ENCODE assay signal across 8 mouse cellular contexts in the genomic region with DNA sequence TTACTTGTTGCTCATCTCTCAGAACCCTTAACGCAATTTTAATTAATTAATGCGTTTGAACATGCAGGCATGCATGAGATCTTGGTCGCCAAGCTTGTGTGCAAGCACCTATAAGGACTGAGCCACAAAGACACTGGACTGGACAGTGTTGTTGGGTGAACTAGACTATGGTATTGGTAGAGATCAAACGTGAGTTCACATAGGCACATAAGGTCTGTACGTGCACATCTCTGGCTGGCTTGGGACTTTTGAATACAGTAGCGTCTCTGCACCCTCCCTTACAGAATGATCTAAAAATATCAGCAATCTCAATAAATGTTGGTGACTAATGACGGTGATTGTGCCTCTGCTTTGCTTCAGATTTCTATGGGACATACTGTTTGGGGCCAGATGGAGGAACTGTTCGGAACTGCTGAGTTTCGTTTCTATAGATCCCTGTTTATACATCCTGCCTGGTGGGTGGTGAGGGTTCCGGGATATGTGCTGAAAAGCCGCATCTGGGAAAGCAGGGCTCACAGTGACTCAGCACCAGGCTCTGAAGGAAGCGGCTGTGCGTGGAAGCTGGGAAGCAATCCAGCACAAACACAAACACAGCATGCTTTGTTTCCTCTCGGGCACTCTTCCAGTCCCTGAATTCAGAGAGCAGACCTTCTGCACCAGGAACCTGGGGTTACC. TPM values are rescaled to one million over a fixed set of nuclear protein-coding genes. Genes with fewer than 3 reads are reported as not detected.
DNase-seq lines count a peak whose midpoint lies in the region; ATAC-seq lines count a peak whose summit lies in the region.

No protein-coding gene starts in this region.

- no peaks in the 10 kb centered on the region for H3K27me3 ChIP-seq in intestine, embryonic 14.5 days (replicated peaks; ENCODE audit: control insufficient read depth, insufficient read depth, low read length)

- no peak overlapping the region for H3K9ac ChIP-seq in intestine, embryonic 14.5 days (ENCODE audit: low read length)

- H3K4me3 ChIP-seq in intestine, embryonic 14.5 days (ENCODE audit: low read depth, low read length) = no peak overlapping the region

- peaks cover 6% of the 10 kb centered on the region; the same call in 1 of the 2 replicates for H3K4me1 ChIP-seq in intestine, embryonic 14.5 days (replicated peaks; ENCODE audit: control insufficient read depth, insufficient read depth, low read length)

- peak; percentile 71 for ATAC-seq in intestine, embryonic 14.5 days (replicated peaks; ENCODE audit: low FRiP score, low TSS enrichment, low read depth)
- ATAC-seq in monocyte, adult 5-6 weeks (replicated peaks; ENCODE audit: insufficient number of reproducible peaks, low FRiP score, low TSS enrichment, poor library complexity, severe bottlenecking) = no peak

- H3K9me3 ChIP-seq in intestine, embryonic 14.5 days (ENCODE audit: control insufficient read depth, low read length) = no peaks in the 10 kb centered on the region

- peak; percentile 62 to 84 for DNase-seq in adrenal gland, adult (ENCODE audit: inconsistent age in 2 of 2, low spot score in 1 of 2)
- DNase-seq in cerebellum, postnatal 25 days = peak; percentile 77 to 82
- peak; percentile 10 for DNase-seq in gastrocnemius, postnatal 10 days
- peak; percentile 67 for DNase-seq in intestine, embryonic 14.5 days (ENCODE audit: low spot score)
- peak; percentile 84 to 90 for DNase-seq in left cerebral cortex, adult 18-20 months (ENCODE audit: low spot score in 2 of 2)
- DNase-seq in lung, postnatal 14 days = peak; percentile 60
- peak; percentile 87 for DNase-seq in right cerebral cortex, postnatal 25 days

- no peaks in the 10 kb centered on the region for H3K36me3 ChIP-seq in intestine, embryonic 14.5 days (ENCODE audit: control insufficient read depth, insufficient read depth, low read length)

- H3K27ac ChIP-seq in intestine, embryonic 14.5 days (ENCODE audit: low read depth) = peak overlapping the region; percentile 64; the same call in 1 of the 2 replicates

- WGBS in intestine, embryonic 14.5 days = 38% methylated on average over 14 of the region's 14 CpGs

- H3K4me2 ChIP-seq in intestine, embryonic 14.5 days (ENCODE audit: low read length) = peak overlapping the region; percentile 36

RNA-seq across cellular contexts. Expression of a gene that starts 28.4 kb away (rescaled TPM):
- total RNA-seq in gastrocnemius, postnatal 10 days (2021) = under 1 TPM; 0.05 to 0.11 TPM
- 0.09 and 0.55 TPM in 2 replicates for polyA plus RNA-seq in intestine, embryonic 14.5 days (2014; fragmentation: Nextera tagmentation; extraction: Ambion mirVana)
- total RNA-seq in left cerebral cortex, adult 18-20 months (2021) = 10 to 100 TPM; 11.0 to 12.2 TPM
- not detected in 3 replicates for total RNA-seq in monocyte, adult 5-6 weeks (2017)

Comparison
In these comparisons a context has a peak if more than half of its experiments do, and no peak if none do; other contexts are left out.
1. DNase-seq: peak in every context shown above with its lines; median percentile 87 in left cerebral cortex, adult 18-20 months; 87 in right cerebral cortex, postnatal 25 days; 80 in cerebellum, postnatal 25 days; 73 in adrenal gland, adult; 67 in intestine, embryonic 14.5 days; 60 in lung, postnatal 14 days; 10 in gastrocnemius, postnatal 10 days.
2. RNA of a gene that starts 28.4 kb away (total RNA-seq): 11.0 to 12.2 TPM in left cerebral cortex, adult 18-20 months; 0.05 to 0.11 TPM in gastrocnemius, postnatal 10 days and not detected in monocyte, adult 5-6 weeks; every median in the first group is over 10 times any median in the second.